Mouse (Mus musculus) pancreas, adult 10 weeks (tissue): ENCODE data around the gene Grk6. TPM values are rescaled to one million over a fixed set of nuclear protein-coding genes. Genes with fewer than 3 reads are reported as not detected.

Source experiments
- polyA plus RNA-seq: library from polyadenylated mRNA; stranded (reverse); fragments of 350-450 nt; fragmentation: Illumina TruSeq; extraction: RNeasy Lipid Tissue Mini Kit (QIAGEN cat#74804); gene quantifications from one replicate; pipeline ENCODE4 v1.2.3, GENCODE M21; 2015; ENCODE audit warnings: low read depth, low replicate concordance; ENCODE audit not compliant: insufficient read depth

Gene Grk6
- 9.0 TPM for polyA plus RNA-seq

GRCm38 (mm10) chr13:55444937-55445315 is at the start of gene Grk6:
TSS of gene Grk6 (plus strand) at chr13:55445072.

GRCm38 (mm10) chr13:55398088-55398487 is 46.8 kb upstream of the Grk6 start, which contains the start of gene Slc34a1:
TSS of gene Slc34a1 (plus strand) at chr13:55398187.

DNA sequence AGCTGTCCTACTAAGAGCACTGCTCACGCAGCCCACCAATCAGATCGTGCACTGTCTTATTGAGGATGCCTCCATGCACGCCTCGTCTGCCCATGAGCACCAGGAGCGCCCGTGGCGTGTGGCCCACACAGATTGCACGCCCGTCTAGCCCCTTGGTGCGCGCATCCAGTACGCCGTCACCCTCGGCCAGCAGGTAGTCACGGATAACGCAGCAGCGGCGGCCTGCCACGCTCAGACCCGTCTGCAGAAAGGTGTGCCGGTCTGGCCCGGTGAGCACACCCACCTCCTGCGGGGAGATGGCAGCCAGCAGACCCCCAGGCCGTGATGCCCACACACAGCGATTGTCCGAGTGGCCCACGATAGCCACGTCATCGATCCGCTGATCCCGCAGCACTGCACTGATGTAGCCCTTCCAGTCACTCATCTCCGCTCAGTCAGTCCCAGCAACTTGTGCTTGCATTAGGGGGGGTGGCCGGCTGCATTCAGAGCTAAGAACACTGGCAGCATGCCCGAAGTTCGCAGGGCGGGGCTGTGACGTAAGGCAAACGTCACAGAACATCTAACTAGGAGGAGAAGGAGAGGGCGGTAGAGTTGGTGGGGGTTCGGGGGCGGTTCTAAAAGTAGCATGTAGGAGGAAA is 30.0 kb upstream of the Grk6 start, which contains the start of gene Pfn3:
Gene Pfn3 (minus strand): TSS at position 490 of the 638 bp plus-strand sequence.

DNA sequence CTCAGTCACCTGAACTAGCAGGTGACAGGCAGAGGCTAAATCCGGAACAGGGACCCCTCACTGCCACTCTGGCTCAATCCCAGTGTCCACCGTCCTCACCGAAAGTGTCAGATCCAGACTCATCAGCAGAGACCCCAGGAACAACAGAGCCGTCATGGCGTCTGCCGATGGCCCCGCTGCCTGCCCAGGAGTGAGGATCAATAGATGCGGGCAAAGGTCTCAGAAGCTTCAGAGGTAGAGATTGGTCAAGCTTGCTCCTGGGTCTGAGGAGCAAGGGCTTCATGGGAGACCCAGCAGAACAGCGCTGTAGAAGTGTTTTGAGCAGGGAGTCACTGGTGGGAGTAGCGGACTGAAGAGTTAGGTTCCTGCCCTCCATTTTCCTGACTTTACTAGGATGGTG is 18.3 kb upstream of the Grk6 start, which contains the start of gene F12:
Gene F12 (minus strand): TSS at position 181 of the 400 bp plus-strand sequence.

DNA sequence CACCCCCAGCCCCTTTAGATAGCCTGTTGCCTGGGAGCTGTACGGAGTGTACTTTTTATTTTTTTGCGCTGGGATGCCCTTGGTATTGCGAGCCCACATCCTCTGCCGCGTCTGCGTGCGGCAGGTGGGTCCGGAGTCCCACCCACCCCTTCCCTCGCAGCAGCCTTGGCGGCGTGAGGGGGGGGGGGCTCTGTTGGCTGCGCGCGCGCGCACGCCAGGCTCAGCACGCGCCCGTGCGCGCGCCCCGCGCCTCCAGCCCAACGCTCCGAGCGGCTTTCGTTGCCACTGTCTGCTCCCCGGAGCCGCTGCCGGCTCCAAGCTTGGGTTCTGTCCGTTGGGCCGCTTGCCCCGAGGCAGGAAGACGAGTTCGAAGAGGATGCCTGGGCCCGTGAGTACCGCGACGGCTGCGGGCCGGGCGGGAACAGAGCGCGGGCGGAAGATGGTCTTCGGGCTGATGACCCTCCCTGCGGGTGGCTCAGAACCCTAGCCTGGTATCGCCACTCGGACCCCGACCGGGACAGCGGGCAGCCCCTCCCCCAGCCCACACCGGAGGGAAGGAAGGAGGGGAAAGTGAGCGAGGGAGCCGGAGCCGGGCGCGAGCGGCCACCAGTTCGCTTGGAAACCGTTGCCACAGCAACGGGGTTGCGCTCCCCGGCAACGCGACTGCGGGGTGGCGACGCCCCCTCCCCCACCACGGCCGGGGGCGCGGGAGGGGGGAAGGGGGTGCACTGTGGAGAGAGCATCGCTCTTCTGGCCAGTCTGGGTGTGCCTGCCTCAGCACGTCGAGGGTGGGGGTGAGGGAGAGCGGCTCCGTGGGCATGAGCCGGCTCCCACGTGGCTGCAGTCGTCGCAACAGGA is 19.4 kb downstream of the Grk6 start, which contains the start of gene Prr7:
Gene Prr7 (plus strand): TSS at position 241 of the 858 bp plus-strand sequence.

GRCm38 (mm10) chr13:55487578-55488498 is 43.0 kb downstream of the Grk6 start, which contains the start of gene Dbn1:
TSS of gene Dbn1 (minus strand) at chr13:55488111.

Other genes starting within 250 kb of the Grk6 start
- 11.7 TPM for gene Nsd1, start 235.3 kb upstream of the Grk6 start, polyA plus RNA-seq
- gene Prelid1, start 124.6 kb upstream of the Grk6 start, polyA plus RNA-seq, result 54.5 TPM
- gene Rab24, start 123.1 kb upstream of the Grk6 start, polyA plus RNA-seq, result 52.6 TPM
- not detected for gene Mxd3, start 115.2 kb upstream of the Grk6 start, polyA plus RNA-seq
- 21.4 TPM for gene Lman2, start 82.3 kb upstream of the Grk6 start, polyA plus RNA-seq
- 0.44 TPM for gene Rgs14, start 75.3 kb upstream of the Grk6 start, polyA plus RNA-seq
- not detected for gene Slc34a1, start 46.9 kb upstream of the Grk6 start, polyA plus RNA-seq
- not detected for gene Pfn3, start 29.8 kb upstream of the Grk6 start, polyA plus RNA-seq
- not detected for gene F12, start 18.3 kb upstream of the Grk6 start, polyA plus RNA-seq
- gene Prr7, start 19.2 kb downstream of the Grk6 start, polyA plus RNA-seq, result 0.63 TPM
- gene Dbn1, start 43.0 kb downstream of the Grk6 start, polyA plus RNA-seq, result 5.1 TPM
- gene Pdlim7, start 68.6 kb downstream of the Grk6 start, polyA plus RNA-seq, result 10.5 TPM
- gene Dok3, start 84.2 kb downstream of the Grk6 start, polyA plus RNA-seq, result 2.5 TPM
- 11.5 TPM for gene Ddx41, start 91.6 kb downstream of the Grk6 start, polyA plus RNA-seq
- 137 TPM for gene Fam193b, start 126.0 kb downstream of the Grk6 start, polyA plus RNA-seq
- gene Tmed9, start 128.7 kb downstream of the Grk6 start, polyA plus RNA-seq, result 41.1 TPM
- gene B4galt7, start 154.8 kb downstream of the Grk6 start, polyA plus RNA-seq, result 4.6 TPM
- 11.0 TPM for gene Caml, start 177.9 kb downstream of the Grk6 start, polyA plus RNA-seq
- gene Ddx46, start 190.0 kb downstream of the Grk6 start, polyA plus RNA-seq, result 18.4 TPM
- 10.2 TPM for gene B230219D22Rik, start 248.1 kb downstream of the Grk6 start, polyA plus RNA-seq